Comparison of ENCODE assay signal across 13 mouse cellular contexts in genomic region chr16:33582495-33582894, GRCm38 (mm10).
DNase-seq lines count a peak whose midpoint lies in the region; ATAC-seq and TF ChIP-seq lines count a peak whose summit lies in the region.
"Had no signal": no experiment of that assay in that cellular context is flagged by ENCODE, and none has a peak within 500 bp of the region (broad histone marks: within the 10 kb centered on the region; RNA-seq: fewer than 3 reads in every experiment).

No protein-coding gene starts in this region.

- no peaks in the 10 kb centered on the region for H3K27me3 ChIP-seq in intestine, embryonic 15.5 days (replicated peaks)
- H3K27me3 ChIP-seq in intestine, postnatal 0 days (replicated peaks; ENCODE audit: control insufficient read depth, insufficient read depth, low read length): no peaks in the 10 kb centered on the region
- H3K27me3 ChIP-seq in lung, embryonic 16.5 days (ENCODE audit: control insufficient read depth, insufficient read depth, low read depth, low read length): no peaks in the 10 kb centered on the region
- H3K27me3 ChIP-seq in heart, embryonic 13.5 days (replicated peaks): no peaks in the 10 kb centered on the region
- no peaks in the 10 kb centered on the region for H3K27me3 ChIP-seq in small intestine, adult 2 months (ENCODE audit: control insufficient read depth, insufficient read depth, low read length)

- peaks cover 50% of the 10 kb centered on the region for H3K4me1 ChIP-seq in intestine, embryonic 15.5 days (replicated peaks)
- H3K4me1 ChIP-seq in intestine, postnatal 0 days (replicated peaks; ENCODE audit: control insufficient read depth, insufficient read depth, low read length): no peaks in the 10 kb centered on the region
- peaks cover 58% of the 10 kb centered on the region for H3K4me1 ChIP-seq in lung, embryonic 16.5 days (replicated peaks; ENCODE audit: control insufficient read depth, insufficient read depth, low read length)
- H3K4me1 ChIP-seq in heart, embryonic 13.5 days: peaks cover 88% of the 10 kb centered on the region
- peaks cover 8% of the 10 kb centered on the region; the same call in 1 of the 2 replicates for H3K4me1 ChIP-seq in small intestine, adult 2 months (ENCODE audit: control insufficient read depth, insufficient read depth, insufficient read length, low read length)

- no peaks in the 10 kb centered on the region for H3K9me3 ChIP-seq in intestine, embryonic 15.5 days
- H3K9me3 ChIP-seq in intestine, postnatal 0 days (ENCODE audit: control insufficient read depth): no peaks in the 10 kb centered on the region
- 0 out of 2 replicates have a peak, but pooled peaks cover 2% of the 10 kb centered on the region for H3K9me3 ChIP-seq in lung, embryonic 16.5 days (ENCODE audit: control insufficient read depth, low read length)
- no peaks in the 10 kb centered on the region for H3K9me3 ChIP-seq in heart, embryonic 13.5 days
- H3K9me3 ChIP-seq: liver, embryonic 12.5 days had no signal

- no peak overlapping the region for H3K4me2 ChIP-seq in intestine, embryonic 15.5 days (replicated peaks)
- H3K4me2 ChIP-seq in intestine, postnatal 0 days (replicated peaks; ENCODE audit: low read depth): no peak overlapping the region
- H3K4me2 ChIP-seq in lung, embryonic 16.5 days (ENCODE audit: low read depth, low read length): no peak overlapping the region
- no peak overlapping the region for H3K4me2 ChIP-seq in heart, embryonic 13.5 days
- H3K4me2 ChIP-seq: hindbrain, embryonic 14.5 days; liver, embryonic 12.5 days had no signal

- ATAC-seq in intestine, embryonic 15.5 days: no peak
- ATAC-seq in intestine, postnatal 0 days: no peak
- ATAC-seq in lung, embryonic 16.5 days (ENCODE audit: low read depth): no peak
- no peak for ATAC-seq in heart, embryonic 13.5 days (ENCODE audit: extremely low read depth, insufficient number of reproducible peaks, low FRiP score, low TSS enrichment)
- ATAC-seq: CD4-positive, CD25-positive, alpha-beta regulatory T cell, adult 4 months; liver, embryonic 12.5 days had no signal

- no peak overlapping the region for H3K9ac ChIP-seq in intestine, embryonic 15.5 days
- H3K9ac ChIP-seq in intestine, postnatal 0 days (ENCODE audit: low read depth, low read length): no peak overlapping the region
- H3K9ac ChIP-seq in lung, embryonic 16.5 days (ENCODE audit: low read length): no peak overlapping the region
- H3K9ac ChIP-seq in heart, embryonic 13.5 days: 0 out of 2 replicates have a peak overlapping the region, but pooled peaks have one; percentile 33
- H3K9ac ChIP-seq: hindbrain, embryonic 14.5 days; liver, embryonic 12.5 days had no signal

- WGBS in intestine, embryonic 15.5 days: 82% methylated on average over 8 of the region's 8 CpGs
- 80% methylated on average over 8 of the region's 8 CpGs for WGBS in intestine, postnatal 0 days
- 77% methylated on average over 8 of the region's 8 CpGs for WGBS in lung, embryonic 16.5 days
- 75% methylated on average over 8 of the region's 8 CpGs for WGBS in heart, embryonic 13.5 days
- WGBS in small intestine, adult 2 months: 83% methylated on average over 8 of the region's 8 CpGs

- DNase-seq in lung, postnatal 10 days: no peak
- DNase-seq in right cerebral cortex, postnatal 25 days: no peak
- DNase-seq in spleen, adult 12 weeks (ENCODE audit: low spot score): no peak
- DNase-seq: midbrain, embryonic 14.5 days; thymus, adult 18-20 months had no signal

- H3K27ac ChIP-seq in intestine, embryonic 15.5 days: peak overlapping the region; percentile 83; the same call in 1 of the 2 replicates
- H3K27ac ChIP-seq in intestine, postnatal 0 days (ENCODE audit: low read depth, low read length): no peak overlapping the region
- H3K27ac ChIP-seq in lung, embryonic 16.5 days (ENCODE audit: low read length): peak overlapping the region; percentile 96
- peak overlapping the region; percentile 96 for H3K27ac ChIP-seq in heart, embryonic 13.5 days (replicated peaks)
- H3K27ac ChIP-seq in small intestine, adult 2 months (ENCODE audit: insufficient read depth, low read depth, low read length): peak overlapping the region; percentile 57
- H3K27ac ChIP-seq: liver, embryonic 12.5 days had no signal

- H3K4me3 ChIP-seq in intestine, embryonic 15.5 days (replicated peaks): no peak overlapping the region
- no peak overlapping the region for H3K4me3 ChIP-seq in intestine, postnatal 0 days (ENCODE audit: low read depth, low read length)
- H3K4me3 ChIP-seq in lung, embryonic 16.5 days (ENCODE audit: low read length): no peak overlapping the region
- no peak overlapping the region for H3K4me3 ChIP-seq in heart, embryonic 13.5 days
- H3K4me3 ChIP-seq in small intestine, adult 2 months (ENCODE audit: low read depth, low read length): no peak overlapping the region
- H3K4me3 ChIP-seq: liver, embryonic 12.5 days had no signal

- H3K36me3 ChIP-seq in intestine, embryonic 15.5 days: no peaks in the 10 kb centered on the region
- no peaks in the 10 kb centered on the region for H3K36me3 ChIP-seq in intestine, postnatal 0 days (ENCODE audit: control insufficient read depth, insufficient read depth)
- H3K36me3 ChIP-seq in lung, embryonic 16.5 days (ENCODE audit: control insufficient read depth, insufficient read depth, low read length): no peaks in the 10 kb centered on the region
- no peaks in the 10 kb centered on the region for H3K36me3 ChIP-seq in heart, embryonic 13.5 days
- H3K36me3 ChIP-seq in small intestine, adult 2 months (ENCODE audit: control insufficient read depth, insufficient read depth, low read length): no peaks in the 10 kb centered on the region
- H3K36me3 ChIP-seq: liver, embryonic 12.5 days had no signal

- no peak for TF ChIP-seq CTCF in intestine, postnatal 0 days (IDR thresholded peaks at IDR 0.05; ENCODE audit: low read depth)
- no peak for TF ChIP-seq CTCF in small intestine, adult 2 months (IDR thresholded peaks at IDR 0.05; ENCODE audit: extremely low read depth, insufficient read length, insufficient replicate concordance, low read depth, low read length)

- no peak for TF ChIP-seq POLR2A in small intestine, adult 2 months (IDR thresholded peaks at IDR 0.05; ENCODE audit: low read depth, low read length)
